Mouse (Mus musculus): ENCODE measurements at regions not wholly inside any gene's neighbourhood (a gene's known extent, or its start where the extent isn't known, plus 50 kb on each side); places are given as distances from the start of the nearest gene placed in this dataset.

DNA sequence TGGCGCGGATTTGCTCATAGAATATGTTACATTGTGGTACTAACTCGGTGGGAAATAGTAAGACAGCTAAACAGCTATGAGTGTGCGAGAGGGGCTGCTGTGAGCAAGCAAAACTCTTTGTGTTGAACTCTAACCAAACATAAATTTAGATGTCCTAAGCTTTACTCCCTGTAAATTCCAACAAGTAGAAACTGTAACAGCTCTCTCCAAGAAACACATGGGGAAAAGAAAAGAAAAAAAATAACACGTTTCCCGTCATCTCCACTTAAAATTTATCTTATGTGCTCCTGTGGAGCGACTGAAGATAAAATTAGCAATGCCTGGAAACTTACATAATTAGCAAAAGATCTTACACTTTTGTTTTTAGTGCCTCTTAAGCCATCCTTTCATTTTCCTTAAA lies 226.2 kb upstream of the Gcfc2 start:
- TF ChIP-seq CTCF (IDR thresholded peaks at IDR 0.05; ENCODE audit: borderline replicate concordance, extremely low read depth, insufficient read depth, insufficient read length) (no peak), POLR2A (IDR thresholded peaks at IDR 0.05; ENCODE audit: borderline replicate concordance, extremely low read depth, insufficient read depth, insufficient read length, poor library complexity, severe bottlenecking) (no peak)
